Mouse (Mus musculus) spleen, adult 2 months (tissue): ENCODE results near the gene Unc45b.

Source experiments
- CTCF ChIP-seq: fragments of 200-500 bp; IDR thresholded peaks from 2 replicates; pipeline ENCODE4 v1.5.1; 2011; ENCODE audit warnings: mild to moderate bottlenecking, inconsistent platforms; ENCODE audit not compliant: insufficient read depth, insufficient read length, insufficient replicate concordance; ENCODE audit errors: extremely low read depth
- POLR2A ChIP-seq: fragments of 200-500 bp; IDR thresholded peaks from 2 replicates; pipeline ENCODE4 v1.6.1; 2011; ENCODE audit warnings: low read depth, low read length, inconsistent platforms

DNA sequence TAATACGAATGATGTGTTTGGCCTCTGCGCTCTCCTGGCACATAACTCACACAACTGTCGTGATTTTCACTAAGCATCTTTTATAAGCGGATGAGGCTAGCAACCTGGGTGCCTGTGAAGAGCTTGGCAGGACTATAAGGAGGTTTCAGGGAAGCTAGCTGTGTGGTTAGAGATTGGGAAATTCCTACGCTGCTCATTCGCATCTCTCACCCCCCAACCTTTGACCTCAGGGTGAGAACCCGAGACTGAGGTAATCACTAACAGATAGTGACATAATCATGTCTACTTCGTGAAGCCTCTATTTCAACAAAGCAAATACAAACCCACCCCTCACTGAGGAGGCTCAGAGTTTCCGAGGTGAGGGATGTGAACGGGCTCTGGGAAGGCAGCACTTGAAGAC lies 10.4 kb downstream of the Unc45b start:
- TF ChIP-seq POLR2A (no peak), CTCF (no peak)
